Mouse (Mus musculus): ENCODE data around the gene Chaf1a. TPM values are rescaled to one million over a fixed set of nuclear protein-coding genes. Genes with fewer than 3 reads are reported as not detected.

Gene Chaf1a
- polyA plus RNA-seq, 1 experiment from 2014 or later = 13.5 TPM

DNA sequence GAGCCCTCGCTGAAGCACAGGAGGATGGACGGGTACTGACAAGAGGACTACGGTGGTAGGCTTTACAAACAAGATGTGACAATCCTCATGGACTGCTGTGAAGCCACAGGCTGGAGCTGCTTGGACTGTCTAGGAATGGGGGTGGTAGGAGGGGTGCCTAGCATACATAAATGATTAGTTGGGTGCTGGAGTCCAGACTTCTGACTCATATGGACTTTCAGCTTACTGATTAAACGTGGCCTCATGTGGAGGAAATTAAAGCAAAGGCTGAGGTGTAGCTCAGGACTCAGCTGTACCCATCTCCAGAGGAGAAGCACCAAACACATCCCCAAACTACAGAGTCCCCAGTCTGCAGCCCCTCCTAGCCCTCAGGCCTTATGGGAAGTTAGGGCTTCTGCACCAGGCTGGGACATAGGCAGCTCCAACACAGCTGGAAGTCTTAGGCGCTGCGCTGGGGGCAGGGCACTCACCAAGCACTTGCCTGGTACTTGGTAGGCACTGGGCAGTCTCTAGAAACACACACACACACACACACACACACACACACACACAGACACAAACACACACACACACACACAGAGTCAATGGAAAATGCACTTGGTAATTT, 8.0 kb upstream of the Chaf1a start:
- Histone ChIP-seq H3K9me3 (replicated peaks; ENCODE audit: control insufficient read depth, low read length) (no peaks in the 10 kb centered on the region), H3K27ac (ENCODE audit: low read depth, low read length) (no peak overlapping the region), H3K36me3 (ENCODE audit: control insufficient read depth, insufficient read depth, low read length) (peaks cover 11% of the 10 kb centered on the region), H3K9ac (ENCODE audit: low read depth, low read length) (no peak overlapping the region), H3K27me3 (ENCODE audit: control insufficient read depth, insufficient read depth, low read length) (no peaks in the 10 kb centered on the region), H3K4me2 (no peak overlapping the region), H3K4me3 (ENCODE audit: low read depth, low read length) (no peak overlapping the region), H3K4me1 (ENCODE audit: control insufficient read depth, insufficient read depth, low read length) (peaks cover 24% of the 10 kb centered on the region)
- WGBS (ENCODE audit: insufficient replicate concordance) = 77% methylated on average over 6 of the region's 6 CpGs
- ATAC-seq (replicated peaks; ENCODE audit: insufficient number of reproducible peaks, low FRiP score, low TSS enrichment) = no peak

DNA sequence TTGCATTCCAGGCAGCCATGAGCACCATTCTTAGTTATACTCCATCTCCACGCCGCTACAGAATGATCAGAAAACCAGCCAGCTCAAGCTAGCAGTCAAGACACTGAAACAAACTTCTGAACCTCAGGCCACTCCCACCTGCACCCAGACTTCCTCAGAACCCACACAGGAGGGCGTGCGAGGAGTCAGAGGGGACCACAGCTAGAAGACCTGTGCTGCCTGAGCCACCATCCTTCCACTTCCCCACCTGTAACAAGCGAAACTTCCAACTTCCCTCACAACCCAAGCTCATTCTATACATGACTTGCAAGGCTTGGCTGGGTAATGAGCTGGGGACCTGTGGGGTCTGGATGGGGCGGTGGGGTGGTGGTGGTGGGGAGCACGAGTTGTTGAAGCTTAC, 7.4 kb upstream of the Chaf1a start:
- 81% methylated on average over 7 of the region's 7 CpGs for WGBS (ENCODE audit: insufficient replicate concordance)
- Histone ChIP-seq H3K36me3 (ENCODE audit: control insufficient read depth, insufficient read depth, low read length) (peaks cover 9% of the 10 kb centered on the region), H3K9me3 (replicated peaks; ENCODE audit: control insufficient read depth, low read length) (no peaks in the 10 kb centered on the region), H3K4me1 (ENCODE audit: control insufficient read depth, insufficient read depth, low read length) (peaks cover 24% of the 10 kb centered on the region), H3K27ac (ENCODE audit: low read depth, low read length) (no peak overlapping the region), H3K4me2 (no peak overlapping the region), H3K27me3 (ENCODE audit: control insufficient read depth, insufficient read depth, low read length) (no peaks in the 10 kb centered on the region), H3K9ac (ENCODE audit: low read depth, low read length) (peak overlapping the region; percentile 2; the same call in 1 of the 2 replicates), H3K4me3 (ENCODE audit: low read depth, low read length) (no peak overlapping the region)
- ATAC-seq (replicated peaks; ENCODE audit: insufficient number of reproducible peaks, low FRiP score, low TSS enrichment) = no peak

DNA sequence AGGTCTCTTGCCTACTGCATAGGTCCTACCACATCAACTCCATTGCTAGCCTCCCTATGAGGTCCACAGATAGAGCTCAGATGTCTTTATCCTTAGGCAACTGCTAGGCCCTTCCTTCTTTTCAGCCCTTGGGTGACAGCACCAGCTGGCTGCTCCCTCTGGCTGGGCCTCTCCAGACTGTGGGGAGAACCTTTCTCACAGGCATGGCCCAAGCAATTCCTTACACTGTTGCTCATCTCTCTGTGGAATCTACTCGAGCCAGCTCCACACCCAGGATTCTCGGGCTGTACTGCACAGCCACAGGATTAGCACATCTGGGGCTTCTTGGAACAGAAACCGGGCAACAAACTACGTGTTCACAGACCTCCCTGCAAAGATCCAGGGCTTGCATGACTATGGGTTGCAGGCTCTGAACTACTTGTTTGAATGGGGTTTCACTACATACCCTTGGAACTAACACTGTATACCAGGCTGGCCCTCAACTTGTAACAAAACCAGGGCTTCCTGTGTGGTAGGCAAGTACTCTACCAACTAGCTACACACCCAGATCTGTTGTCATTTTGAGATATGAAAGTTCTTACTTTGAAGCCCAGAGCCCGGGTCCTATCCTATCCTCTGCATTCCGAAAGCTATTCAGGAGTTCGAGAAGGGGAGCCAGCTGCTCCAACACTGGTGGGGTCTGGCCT, 6.1 kb upstream of the Chaf1a start:
- H3K4me3 ChIP-seq (ENCODE audit: low read depth, low read length) = no peak overlapping the region

DNA sequence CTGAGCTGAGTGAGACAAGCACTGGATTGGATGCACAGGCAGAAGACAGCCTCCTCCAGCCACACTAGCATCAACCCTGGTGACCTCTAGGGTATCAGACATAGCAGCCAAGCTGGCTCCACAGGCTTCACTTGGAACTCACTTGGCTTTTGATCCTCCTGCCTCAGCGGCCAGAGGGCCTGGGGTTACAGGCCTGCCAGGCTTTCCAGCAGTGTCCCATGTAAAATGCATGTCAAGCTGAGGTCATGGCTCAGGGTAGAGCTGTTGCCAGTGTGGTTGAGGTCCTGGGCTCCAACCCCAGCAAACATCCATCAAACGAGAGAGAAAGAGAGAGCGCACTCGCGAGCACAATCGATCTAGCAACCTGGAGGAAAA, 5.5 kb upstream of the Chaf1a start:
- Histone ChIP-seq H3K27ac (ENCODE audit: low read depth, low read length) (no peak overlapping the region), H3K9me3 (replicated peaks; ENCODE audit: control insufficient read depth, low read length) (no peaks in the 10 kb centered on the region), H3K4me1 (ENCODE audit: control insufficient read depth, insufficient read depth, low read length) (peaks cover 24% of the 10 kb centered on the region), H3K4me3 (ENCODE audit: low read depth, low read length) (no peak overlapping the region), H3K27me3 (ENCODE audit: control insufficient read depth, insufficient read depth, low read length) (no peaks in the 10 kb centered on the region), H3K4me2 (peak overlapping the region; percentile 82), H3K9ac (ENCODE audit: low read depth, low read length) (peak overlapping the region; percentile 46; the same call in 1 of the 2 replicates), H3K36me3 (ENCODE audit: control insufficient read depth, insufficient read depth, low read length) (peaks cover 2% of the 10 kb centered on the region)
- no peak for ATAC-seq (replicated peaks; ENCODE audit: insufficient number of reproducible peaks, low FRiP score, low TSS enrichment)
- WGBS (ENCODE audit: insufficient replicate concordance) = 88% methylated on average over 6 of the region's 6 CpGs

More for the DNA sequence above, 6.1 kb upstream of the Chaf1a start:
- H3K9me3 ChIP-seq (replicated peaks; ENCODE audit: control insufficient read depth, low read length) = no peaks in the 10 kb centered on the region
- no peak overlapping the region for H3K27ac ChIP-seq (ENCODE audit: low read depth, low read length)
- H3K27me3 ChIP-seq (ENCODE audit: control insufficient read depth, insufficient read depth, low read length) = no peaks in the 10 kb centered on the region
- no peak for ATAC-seq (replicated peaks; ENCODE audit: insufficient number of reproducible peaks, low FRiP score, low TSS enrichment)
- peaks cover 24% of the 10 kb centered on the region for H3K4me1 ChIP-seq (ENCODE audit: control insufficient read depth, insufficient read depth, low read length)
- peak overlapping the region; percentile 82; the same call in 1 of the 2 replicates for H3K4me2 ChIP-seq
- peaks cover 6% of the 10 kb centered on the region for H3K36me3 ChIP-seq (ENCODE audit: control insufficient read depth, insufficient read depth, low read length)
- WGBS (ENCODE audit: insufficient replicate concordance) = 81% methylated on average over 7 of the region's 7 CpGs
- no peak overlapping the region for H3K9ac ChIP-seq (ENCODE audit: low read depth, low read length)

DNA sequence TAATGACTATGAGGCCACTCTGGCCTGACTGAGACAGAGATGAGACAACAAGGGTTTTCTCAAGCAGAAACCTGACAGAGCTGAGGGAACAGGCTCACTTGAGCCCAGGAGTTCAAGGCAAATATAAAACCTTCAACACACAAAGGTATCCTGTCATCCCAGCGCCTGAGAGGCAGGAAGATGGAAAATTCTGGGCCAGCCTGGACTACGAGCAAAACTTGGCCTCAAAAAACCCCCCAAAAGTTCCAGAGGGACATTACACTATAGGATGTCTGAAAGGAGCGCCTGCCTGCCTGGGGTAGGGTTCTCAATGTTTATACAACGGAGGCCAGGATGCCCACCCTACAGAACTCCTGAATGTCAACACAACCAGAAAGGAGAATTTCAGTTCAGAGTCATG, 5.0 kb upstream of the Chaf1a start:
- peak overlapping the region; percentile 95 for H3K9ac ChIP-seq (ENCODE audit: low read depth, low read length)
- H3K27ac ChIP-seq (ENCODE audit: low read depth, low read length) = no peak overlapping the region
- ATAC-seq (replicated peaks; ENCODE audit: insufficient number of reproducible peaks, low FRiP score, low TSS enrichment) = no peak
- whole genome bisulfite sequencing (ENCODE audit: insufficient replicate concordance) = 67% methylated on average over 4 of the region's 4 CpGs
- peak overlapping the region; percentile 82 for H3K4me2 ChIP-seq
- H3K4me3 ChIP-seq (ENCODE audit: low read depth, low read length) = peak overlapping the region; percentile 90
- H3K36me3 ChIP-seq (ENCODE audit: control insufficient read depth, insufficient read depth, low read length) = peaks cover 2% of the 10 kb centered on the region; the same call in 1 of the 2 replicates
- H3K27me3 ChIP-seq (ENCODE audit: control insufficient read depth, insufficient read depth, low read length) = no peaks in the 10 kb centered on the region
- H3K4me1 ChIP-seq (ENCODE audit: control insufficient read depth, insufficient read depth, low read length) = peaks cover 24% of the 10 kb centered on the region
- no peaks in the 10 kb centered on the region for H3K9me3 ChIP-seq (replicated peaks; ENCODE audit: control insufficient read depth, low read length)

DNA sequence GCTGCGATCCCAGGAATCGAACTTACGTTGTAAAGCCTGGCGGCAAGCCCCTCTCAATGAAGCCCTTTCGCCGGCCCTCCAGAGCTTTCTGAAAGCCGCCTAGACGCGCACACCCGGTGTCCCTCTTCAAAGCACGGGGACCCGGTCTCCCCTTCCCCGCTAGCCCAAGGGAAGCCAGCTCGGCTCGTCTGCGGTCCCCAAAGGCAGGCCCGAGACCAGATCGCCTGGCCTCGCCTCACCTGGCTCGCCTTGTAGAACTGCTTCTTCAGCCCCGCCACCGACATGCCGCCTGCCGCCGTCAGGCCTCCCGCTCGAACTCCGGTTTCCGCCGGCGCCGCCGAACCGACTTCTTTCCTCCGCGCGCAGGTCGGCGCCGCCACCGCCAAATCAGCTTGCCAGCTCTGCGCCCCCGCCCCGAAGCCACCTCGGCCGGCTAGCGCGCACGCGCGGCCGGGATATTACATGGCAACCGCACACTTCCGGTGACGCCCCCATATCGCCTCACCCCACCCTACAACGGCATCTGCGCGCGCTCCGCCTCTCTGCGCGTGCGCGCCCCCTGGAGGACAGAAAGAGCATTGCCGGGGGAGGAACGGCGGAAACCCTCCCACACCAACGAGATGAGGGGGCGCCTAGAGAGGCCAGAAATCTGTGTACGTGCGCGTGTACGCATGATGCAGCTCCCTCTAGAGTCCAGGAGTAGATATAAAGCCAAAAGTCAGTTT, 3.9 kb upstream of the Chaf1a start, which contains the start of gene Sh3gl1:
Gene Sh3gl1 (minus strand): TSS at position 460 of the 725 bp plus-strand sequence.
- peak within 1 kb of the TSS; percentile 95 for H3K9ac ChIP-seq (ENCODE audit: low read depth, low read length)
- H3K4me2 ChIP-seq = peak within 1 kb of the TSS; percentile 82
- WGBS (ENCODE audit: insufficient replicate concordance) = under 1% methylated on average over 74 of the region's 74 CpGs
- H3K27me3 ChIP-seq (ENCODE audit: control insufficient read depth, insufficient read depth, low read length) = no peaks in the 10 kb centered on the region
- H3K4me3 ChIP-seq (ENCODE audit: low read depth, low read length) = peak within 1 kb of the TSS; percentile 90
- ATAC-seq (replicated peaks; ENCODE audit: insufficient number of reproducible peaks, low FRiP score, low TSS enrichment) = peak; percentile 88
- H3K36me3 ChIP-seq (ENCODE audit: control insufficient read depth, insufficient read depth, low read length) = peaks cover 2% of the 10 kb centered on the region; the same call in 1 of the 2 replicates
- H3K9me3 ChIP-seq (replicated peaks; ENCODE audit: control insufficient read depth, low read length) = no peaks in the 10 kb centered on the region
- peaks cover 15% of the 10 kb centered on the region for H3K4me1 ChIP-seq (ENCODE audit: control insufficient read depth, insufficient read depth, low read length)
- H3K27ac ChIP-seq (ENCODE audit: low read depth, low read length) = peak within 1 kb of the TSS; percentile 92

DNA sequence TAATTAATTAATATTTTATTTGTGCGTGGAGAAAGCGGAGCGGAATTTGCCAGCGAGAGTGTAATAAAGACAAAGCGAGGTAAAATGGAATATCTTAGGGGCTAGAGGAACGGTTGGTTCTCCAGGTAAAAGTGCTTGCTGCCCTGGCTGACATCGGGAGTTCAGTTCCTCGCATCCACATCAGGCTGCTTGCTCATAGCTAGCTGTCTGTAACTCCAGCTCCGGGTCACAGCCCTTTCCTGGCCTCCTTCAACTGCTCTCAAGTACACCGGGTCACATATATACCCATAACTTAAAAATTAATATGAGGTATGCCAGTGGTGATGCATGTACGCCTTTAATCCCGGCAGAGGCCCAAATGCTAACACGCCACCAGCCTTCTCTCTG, 3.3 kb upstream of the Chaf1a start:
- ATAC-seq (replicated peaks; ENCODE audit: insufficient number of reproducible peaks, low FRiP score, low TSS enrichment) = no peak
- Histone ChIP-seq H3K27ac (ENCODE audit: low read depth, low read length) (no peak overlapping the region), H3K4me3 (ENCODE audit: low read depth, low read length) (peak overlapping the region; percentile 90)

DNA sequence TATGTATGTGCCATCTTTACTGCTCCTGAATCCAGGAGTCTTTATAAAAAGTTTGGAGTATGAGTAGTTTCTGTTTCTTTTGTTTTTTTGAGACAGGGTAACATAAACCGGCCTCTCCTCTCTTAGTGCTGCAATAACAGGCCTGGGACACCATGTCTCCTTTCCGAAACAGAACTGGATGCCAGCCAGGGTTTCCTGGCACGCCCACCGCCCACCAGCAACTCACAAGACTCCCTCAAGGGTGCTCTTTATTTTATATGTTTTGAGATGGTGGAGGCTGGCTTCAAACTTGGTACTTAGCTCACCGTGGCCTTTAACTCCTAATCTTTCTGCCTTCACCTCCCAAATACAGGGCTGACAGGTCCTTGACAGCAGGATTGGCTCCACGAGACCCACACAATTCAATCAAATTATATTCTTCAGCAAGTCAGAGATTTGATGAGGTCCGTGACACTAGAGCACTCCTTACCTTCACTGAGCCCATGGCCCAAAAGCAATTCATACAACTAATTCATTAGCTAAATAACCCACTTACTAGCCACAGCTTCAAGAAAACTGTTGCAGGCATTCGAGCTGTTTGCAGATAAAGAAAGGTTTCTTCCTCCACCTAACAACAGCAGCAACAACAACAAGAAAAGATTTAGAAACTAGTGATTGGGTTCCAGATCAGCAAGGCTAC, 1.5 kb upstream of the Chaf1a start:
- Histone ChIP-seq H3K27me3 (ENCODE audit: control insufficient read depth, insufficient read depth, low read length) (no peaks in the 10 kb centered on the region), H3K27ac (ENCODE audit: low read depth, low read length) (no peak overlapping the region), H3K9ac (ENCODE audit: low read depth, low read length) (no peak overlapping the region), H3K4me1 (ENCODE audit: control insufficient read depth, insufficient read depth, low read length) (peaks cover 11% of the 10 kb centered on the region), H3K4me3 (ENCODE audit: low read depth, low read length) (no peak overlapping the region), H3K4me2 (no peak overlapping the region), H3K36me3 (ENCODE audit: control insufficient read depth, insufficient read depth, low read length) (no peaks in the 10 kb centered on the region), H3K9me3 (replicated peaks; ENCODE audit: control insufficient read depth, low read length) (no peaks in the 10 kb centered on the region)
- no peak for ATAC-seq (replicated peaks; ENCODE audit: insufficient number of reproducible peaks, low FRiP score, low TSS enrichment)
- 84% methylated on average over 8 of the region's 8 CpGs for WGBS (ENCODE audit: insufficient replicate concordance)

More for the DNA sequence above, 3.3 kb upstream of the Chaf1a start:
- 36% methylated on average over 13 of the region's 13 CpGs for WGBS (ENCODE audit: insufficient replicate concordance)
- H3K36me3 ChIP-seq (ENCODE audit: control insufficient read depth, insufficient read depth, low read length) = peaks cover 2% of the 10 kb centered on the region; the same call in 1 of the 2 replicates
- H3K9me3 ChIP-seq (replicated peaks; ENCODE audit: control insufficient read depth, low read length) = no peaks in the 10 kb centered on the region
- no peaks in the 10 kb centered on the region for H3K27me3 ChIP-seq (ENCODE audit: control insufficient read depth, insufficient read depth, low read length)
- H3K4me2 ChIP-seq = peak overlapping the region; percentile 82
- peaks cover 14% of the 10 kb centered on the region for H3K4me1 ChIP-seq (ENCODE audit: control insufficient read depth, insufficient read depth, low read length)
- peak overlapping the region; percentile 50 for H3K9ac ChIP-seq (ENCODE audit: low read depth, low read length)

All from heart, embryonic 11.5 days (tissue).